Mouse (Mus musculus) right cerebral cortex, postnatal 4 days (tissue): ENCODE data around the gene Zfp281.
A peak's percentile ranks its signal among the peaks of the same experiment; 100 is the strongest.

Experiments
- DNase-seq: peaks from one replicate; pipeline ENCODE4 v3.0.0-alpha.2; 2022

The Zfp281 gene

DNA sequence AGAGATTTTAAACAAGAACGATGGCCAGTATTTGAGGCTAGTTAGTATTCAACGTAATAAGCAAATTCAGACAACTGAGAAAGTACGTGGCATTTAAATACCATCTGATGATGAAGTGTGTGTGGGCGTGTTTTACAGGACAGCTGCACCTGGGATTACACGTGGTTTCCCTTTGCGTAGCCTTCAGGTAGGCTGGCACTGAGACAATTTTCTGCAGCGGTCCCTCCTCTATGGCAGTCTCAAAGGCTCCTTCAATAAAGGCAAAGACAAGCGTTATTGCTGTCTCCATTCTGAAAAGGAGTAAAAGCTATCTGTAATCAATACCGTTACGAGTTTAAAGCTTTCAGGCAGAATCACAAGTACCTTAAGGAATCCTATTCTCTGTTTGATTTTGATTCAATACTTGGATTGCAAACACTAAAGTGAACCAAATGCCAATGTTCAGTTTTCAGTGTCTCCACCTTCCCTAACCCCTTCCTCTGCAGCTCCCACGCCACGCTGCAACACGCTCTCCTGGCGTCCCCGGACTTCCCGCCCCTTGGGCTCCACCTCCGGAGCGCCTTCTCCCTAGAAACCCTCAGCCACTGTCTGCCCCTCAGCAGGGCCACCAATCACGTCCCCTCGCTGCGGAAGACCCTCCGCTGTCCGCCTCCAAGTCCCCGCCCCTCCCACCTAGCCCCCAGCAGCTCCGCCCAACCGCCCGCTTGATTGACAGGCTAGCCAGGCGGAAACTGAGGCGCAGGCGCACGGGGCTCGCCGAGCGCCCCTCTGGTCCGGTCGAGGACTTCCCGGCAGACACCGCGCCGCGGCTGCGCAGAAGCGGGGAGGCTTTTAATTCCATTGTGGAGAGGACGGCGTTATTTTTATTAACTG, at the start of gene Zfp281:
Gene Zfp281 (plus strand): TSS at position 756 of the 873 bp plus-strand sequence.
- DNase-seq = peak; percentile 96

DNA sequence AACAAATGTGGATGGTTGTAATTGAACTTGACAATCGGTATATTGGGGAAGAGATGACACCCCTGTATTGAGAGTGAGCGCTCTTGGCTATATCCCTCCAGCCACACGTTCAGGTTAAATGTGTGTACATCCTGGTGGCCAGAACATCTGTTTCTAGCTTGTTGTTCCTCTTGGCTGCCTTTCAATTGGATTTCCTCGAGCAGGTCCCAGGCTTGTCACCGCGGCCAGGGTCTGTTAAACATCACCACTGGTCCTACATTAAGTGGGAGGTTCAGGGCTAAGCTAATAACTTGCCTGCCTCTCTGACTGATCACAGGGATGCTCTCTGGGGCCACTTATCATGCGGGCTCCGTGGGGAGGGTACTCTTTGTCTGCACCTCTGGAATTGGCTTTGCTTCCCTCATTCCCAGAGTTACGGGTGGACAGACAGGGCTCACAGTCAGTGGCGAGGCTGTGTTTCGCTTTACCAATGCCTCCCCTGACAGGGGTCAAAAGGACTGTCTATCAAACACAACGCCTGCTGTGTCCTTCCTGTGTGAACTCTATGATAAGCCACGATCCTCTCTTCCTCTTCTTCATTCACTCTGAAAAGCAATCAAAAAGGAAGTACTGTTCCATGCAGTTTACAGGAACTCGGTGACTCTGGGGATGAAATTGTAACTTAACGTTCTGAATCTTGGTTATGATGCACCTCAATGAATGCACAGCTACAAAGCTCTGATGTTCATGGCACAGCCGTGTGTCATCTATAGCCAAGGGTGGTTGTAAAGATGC, 46.6 kb upstream of the Zfp281 start:
- no peak for DNase-seq

DNA sequence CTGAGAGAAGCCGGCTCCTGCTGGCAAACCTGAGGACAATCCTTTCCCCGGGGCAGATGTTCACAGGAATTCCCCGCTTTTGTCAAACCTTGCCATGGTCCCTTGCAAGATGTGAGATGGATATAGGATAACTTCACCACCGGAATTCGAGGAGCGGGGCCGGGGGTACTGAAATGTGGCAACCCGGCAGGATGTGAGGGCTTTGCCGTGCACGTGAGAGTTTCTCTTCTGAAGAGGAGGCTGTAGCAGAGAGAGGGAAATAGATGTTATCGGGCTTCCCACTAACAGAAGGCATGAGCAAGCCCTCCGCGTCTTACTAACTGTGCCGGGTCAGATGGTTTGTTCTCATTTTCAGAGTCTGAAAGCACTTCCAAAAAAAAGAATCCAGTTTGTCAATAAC, 45.3 kb upstream of the Zfp281 start:
- DNase-seq = no peak

DNA sequence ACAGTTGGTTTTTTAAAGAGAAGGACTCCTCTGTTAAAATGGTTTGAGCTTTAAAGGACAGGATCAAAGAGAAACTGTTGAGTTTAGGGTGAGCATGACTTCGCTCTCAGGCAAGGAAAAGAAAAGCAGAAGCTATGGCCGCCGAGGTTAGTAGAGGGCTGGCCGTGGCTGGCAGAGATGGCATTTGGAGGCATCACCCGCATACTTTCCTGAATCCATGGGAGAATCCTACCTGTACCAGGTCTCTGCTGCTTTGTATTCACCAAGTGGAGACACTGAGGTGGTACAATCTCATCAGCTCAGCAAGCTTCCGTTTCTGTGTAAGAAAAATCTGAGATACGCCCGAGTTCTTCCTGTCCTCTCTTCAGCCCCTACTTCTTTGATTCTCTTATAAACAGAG, 44.4 kb upstream of the Zfp281 start:
- no peak for DNase-seq

DNA sequence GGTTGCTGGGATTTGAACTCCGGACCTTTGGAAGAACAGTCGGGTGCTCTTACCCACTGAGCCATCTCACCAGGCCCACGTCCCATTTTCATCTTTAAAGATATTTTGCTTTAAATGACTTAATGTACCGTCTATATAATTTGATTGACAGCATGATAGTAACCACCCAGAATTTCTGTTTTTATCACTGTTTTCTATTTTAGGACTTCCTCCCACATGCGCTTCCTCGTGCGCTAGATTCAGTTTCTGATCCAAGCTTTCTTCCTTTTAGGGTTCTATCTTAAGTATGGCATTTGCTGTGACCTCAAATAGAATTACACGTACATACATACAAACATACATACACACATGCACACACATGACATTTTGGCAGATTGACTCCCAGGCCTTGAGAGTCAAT, 42.9 kb upstream of the Zfp281 start:
- no peak for DNase-seq

DNA sequence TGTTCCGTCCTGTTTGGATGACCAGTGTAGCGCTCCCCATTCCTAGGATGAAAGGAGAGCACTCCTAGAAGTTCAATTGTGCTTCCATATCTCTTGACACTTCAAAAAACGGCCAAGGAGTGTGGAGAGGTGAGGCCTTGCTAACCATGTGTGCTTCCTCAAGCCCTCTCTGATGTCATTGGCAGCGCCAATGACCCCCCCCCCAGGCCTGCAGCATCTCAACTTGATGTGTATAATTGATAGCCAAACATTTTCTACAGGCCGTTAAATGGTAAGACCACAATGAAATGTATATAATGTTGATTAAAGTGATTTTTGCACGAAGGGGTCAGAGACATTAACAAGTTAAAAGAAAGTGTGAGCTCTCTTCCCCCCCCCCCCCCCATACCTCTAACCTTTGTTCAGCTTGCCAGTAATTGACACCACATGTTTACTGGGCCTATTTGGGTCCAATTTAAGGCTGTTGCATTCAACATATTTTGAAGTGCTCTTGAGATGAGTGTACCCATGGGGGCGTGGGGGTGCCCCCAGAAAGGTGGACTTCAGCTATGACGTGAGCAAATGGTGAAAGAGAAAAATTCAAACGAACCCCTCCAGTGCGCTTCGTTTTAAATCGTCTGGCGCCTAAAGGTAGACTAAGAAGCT, 36.8 kb upstream of the Zfp281 start:
- no peak for DNase-seq

DNA sequence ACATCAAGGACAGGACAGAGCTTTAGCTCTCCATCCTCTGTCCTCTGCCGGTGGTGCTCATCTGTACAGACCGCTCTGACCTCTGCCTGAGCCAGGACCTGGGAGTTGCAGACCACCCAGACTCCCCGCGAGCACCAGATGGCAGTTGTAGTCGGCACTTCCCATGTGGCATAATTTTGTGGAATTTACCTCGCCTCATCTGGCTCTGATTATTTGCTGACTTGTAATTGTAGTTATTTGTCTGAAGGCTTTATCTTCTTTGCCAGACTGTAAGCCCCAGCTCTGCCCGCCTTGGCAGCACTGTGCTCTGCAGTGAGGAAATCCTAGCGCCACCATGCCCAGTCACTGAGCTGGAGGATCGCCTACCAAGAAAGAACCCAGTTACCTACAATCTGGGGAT, 35.8 kb upstream of the Zfp281 start:
- peak; percentile 13 for DNase-seq

DNA sequence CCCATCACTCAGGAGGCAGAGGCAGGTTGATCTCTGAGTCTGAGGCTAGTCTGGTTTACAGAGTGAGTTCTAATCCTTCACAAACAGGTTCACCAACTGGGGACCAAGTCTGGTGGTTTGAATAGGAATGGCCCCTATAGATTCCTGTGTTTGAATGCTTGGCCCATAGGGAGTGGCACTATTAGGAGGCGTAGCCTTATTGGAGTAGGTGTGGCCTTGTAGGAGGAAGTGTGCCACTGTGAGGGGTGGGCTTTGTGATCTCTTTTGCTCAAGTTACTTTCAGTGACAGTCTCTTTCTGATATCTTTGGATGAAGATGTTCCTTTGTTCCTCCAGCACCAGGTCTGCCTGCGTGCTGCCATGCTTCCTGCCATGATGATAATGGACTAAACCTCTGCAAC, 32.0 kb upstream of the Zfp281 start:
- DNase-seq = no peak

DNA sequence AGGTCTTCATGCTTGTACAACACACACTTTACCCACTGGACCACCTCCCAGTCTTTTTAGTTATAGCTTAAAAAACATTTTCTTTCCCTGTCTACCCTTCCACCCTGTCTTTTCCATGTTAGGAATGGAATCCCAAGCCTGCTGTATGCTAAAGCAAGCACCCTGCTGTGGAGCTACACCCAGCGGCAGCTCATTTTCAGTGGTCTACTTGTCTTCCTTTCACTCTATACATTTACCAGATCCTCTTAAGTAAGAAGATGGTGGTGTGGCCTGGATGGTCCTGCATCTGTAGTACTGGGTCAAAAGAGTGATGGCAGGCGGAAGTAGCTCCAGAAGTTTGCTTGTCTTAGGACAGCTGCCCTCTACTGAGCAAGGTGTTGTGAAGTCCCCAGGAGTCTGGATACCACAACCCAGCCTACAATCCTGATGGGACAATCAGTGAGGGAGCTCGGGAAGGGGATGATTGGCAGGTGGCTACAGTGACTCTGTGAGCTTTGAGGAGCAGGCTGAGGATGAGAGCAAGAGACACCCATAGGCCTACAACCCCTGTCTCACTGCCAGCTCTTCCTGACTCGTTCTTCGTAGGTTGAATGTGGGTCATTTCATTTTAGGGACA, 30.4 kb upstream of the Zfp281 start:
- DNase-seq = no peak

DNA sequence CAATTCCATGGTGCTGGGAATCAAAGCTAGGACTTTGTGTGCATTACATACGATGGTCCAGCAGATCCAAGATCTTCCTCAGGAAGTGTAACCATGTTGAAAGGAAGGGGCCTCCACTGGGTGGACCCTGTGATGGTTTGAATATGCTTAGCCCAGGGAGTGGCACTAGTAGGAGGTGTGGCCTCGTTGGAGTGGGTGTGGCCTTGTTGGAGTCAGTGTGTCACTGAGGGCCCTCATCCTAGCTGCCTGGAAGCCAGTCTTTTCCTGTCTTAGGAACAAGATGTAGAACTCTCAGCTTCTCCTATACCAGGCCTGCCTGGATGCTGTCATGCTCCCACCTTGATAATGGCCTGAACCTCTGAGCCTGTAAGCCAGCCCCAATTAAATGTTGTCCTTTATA, 27.9 kb upstream of the Zfp281 start:
- no peak for DNase-seq

DNA sequence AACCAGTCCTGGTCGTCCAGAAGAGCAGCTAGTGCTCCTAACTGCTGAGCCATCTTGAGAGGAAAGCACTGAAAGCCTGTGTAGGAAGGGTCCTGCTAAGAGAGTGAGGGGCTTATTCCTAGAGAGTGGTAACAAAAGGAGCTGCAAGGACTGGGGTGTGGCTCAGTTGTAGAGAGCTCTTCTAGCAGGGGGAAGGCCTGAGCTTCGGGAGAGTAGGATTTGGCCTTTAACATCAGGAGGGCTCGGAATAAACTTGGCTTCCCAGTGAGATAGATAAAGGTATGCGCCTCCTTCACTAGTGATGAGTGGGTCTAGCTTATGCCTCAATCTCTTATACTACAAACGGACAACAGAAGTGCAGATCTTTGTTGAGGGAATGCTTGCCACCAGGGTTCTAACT, 26.4 kb upstream of the Zfp281 start:
- DNase-seq = no peak

DNA sequence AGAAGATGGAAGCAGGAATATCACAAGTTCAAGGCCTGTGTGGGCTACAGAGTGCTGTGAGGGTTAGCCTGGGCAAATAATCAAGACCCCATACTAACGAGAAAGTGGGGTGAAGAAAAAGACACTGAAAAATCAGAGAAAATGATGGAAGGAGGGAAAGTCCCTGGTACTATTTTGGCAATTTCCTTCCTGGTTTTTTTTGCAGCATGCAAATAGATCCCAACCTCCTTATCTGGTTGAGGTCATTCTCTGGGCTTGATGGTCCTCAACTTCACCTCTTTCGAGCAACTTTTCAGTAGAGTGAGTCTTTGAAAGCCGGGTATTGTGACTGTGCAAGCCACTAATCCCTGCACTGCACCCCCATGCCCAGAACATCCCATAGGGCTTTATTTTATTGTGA, 24.6 kb upstream of the Zfp281 start:
- DNase-seq = no peak

DNA sequence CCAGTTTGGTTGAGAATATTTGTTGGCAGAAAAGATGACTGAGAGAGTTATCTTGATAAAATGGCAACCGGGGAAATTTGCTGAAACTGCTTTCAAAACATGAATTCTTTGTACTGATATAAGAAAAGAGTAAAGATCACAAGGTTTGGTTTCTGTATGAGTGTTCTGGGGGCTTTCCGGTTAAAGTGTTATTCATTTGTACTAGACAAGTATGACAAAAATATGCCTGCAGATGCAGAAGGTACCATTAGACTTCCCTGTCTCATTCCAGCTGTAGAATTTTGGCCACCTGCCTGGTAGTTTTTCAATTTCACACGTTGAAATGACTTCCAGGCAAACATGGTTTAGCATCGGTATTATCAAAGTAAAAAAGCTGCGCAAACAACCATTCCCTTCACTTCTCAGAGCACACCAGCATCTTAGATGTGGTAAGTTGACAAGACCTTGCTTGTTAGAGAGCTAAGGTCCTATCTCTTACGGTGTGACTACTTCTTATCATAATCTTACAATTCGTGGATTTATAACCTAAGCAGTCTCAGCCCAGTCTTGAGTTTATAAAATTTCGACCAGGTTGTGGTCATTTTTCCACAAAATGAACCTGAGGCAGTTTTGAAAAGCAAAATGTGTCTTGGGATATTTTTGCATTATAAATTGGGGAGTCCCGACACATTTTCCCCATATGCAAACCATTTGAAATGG, 23.9 kb upstream of the Zfp281 start:
- no peak for DNase-seq

DNA sequence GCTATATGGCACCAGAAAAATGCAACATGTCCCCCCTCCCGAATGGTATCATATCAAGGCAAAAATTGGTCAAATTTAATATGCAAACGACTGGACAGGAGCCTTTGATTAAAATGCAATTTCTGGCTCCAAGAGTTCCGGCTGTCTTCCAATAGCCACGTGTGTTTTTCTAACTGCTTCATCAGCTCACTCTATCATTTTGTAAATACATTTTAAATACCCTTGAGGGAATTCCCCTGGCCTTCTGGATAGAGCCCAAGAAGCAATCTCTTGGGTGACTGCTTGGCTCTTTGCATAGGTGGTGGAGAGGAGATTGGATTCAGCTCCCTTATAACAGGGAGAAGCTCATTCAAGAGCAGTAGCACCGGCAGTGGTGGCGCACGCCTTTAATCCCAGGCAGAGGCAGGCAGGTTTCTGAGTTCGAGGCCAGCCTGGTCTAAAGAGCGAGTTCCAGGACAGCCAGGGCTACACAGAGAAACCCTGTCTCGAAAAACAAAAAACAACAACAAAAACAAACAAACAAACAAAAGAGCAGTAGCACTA, 23.3 kb upstream of the Zfp281 start:
- no peak for DNase-seq

DNA sequence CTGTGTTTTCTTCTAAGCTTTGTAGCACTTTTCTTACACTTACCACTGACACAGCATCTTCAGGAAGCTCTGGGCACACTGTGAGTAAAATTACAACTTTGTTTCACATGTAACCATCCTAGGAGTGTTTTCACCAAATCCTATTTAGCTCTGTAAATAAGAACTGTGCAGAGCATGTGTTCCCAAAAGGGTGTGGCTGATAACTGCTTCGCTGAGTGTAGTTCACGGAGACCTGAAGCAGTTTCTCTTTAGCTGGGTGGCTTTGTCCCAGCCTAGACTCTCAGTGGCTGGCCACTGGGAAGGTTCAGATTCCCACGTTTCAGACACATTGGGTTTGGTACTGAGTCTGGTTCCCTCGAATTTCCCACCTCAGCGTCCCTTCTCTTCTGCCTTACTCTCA, 22.4 kb upstream of the Zfp281 start:
- DNase-seq = no peak

DNA sequence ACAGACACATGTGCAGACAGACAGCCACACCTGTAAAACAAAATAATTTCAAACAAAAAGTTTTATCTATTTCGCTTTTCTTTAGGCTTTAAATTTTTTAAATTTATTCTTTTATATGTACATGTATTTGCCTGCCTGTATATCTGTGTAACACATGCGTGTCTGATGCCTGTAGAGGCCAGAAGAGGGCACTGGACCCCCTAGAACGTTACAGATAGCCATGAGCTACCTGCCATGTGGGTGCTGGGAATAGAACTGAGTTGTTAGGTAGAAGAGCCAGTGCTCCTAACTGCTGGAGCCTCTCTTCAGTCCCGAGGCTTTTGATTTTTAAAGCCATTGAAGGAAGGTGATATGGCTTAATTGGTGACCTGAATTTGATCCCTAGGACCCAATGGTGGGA, 20.5 kb upstream of the Zfp281 start:
- no peak for DNase-seq

DNA sequence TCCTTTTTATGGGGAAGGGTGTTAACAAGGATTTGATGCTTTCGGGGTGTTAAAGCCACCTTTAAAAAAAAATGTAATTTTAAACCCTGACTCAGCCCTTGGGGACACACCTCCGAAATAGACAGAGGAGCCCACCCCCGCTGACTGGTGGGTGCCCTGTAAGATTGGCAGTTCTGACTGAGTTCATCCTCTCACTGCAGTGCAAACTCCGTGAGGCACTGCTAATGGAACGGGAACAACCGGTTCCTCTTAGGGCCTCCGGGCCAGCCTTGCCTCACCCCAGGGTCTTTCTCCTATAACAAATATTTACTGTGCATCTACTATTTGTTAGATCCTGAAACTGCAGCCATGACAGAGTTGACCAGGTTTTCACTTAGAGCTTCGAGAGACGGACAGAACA, 18.9 kb upstream of the Zfp281 start:
- no peak for DNase-seq

DNA sequence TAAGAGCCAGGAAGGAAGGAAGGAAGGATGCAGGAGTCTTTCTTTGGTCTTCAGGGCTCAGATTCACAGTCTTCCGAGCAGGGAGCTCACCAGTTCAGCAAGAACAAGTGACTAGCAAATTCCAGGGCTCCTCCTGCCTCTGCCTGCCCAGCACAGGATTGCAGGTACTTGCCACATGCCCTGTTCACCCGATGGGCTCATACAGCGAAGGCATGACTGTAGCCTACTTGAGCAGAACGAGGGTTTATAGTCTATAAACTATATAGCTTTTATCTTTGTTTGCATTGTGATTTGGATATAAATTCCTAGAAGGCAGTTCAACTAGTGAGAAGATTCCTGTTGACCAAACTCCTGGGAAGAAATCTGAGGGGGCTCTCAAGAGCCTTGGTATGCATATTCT, 18.4 kb upstream of the Zfp281 start:
- DNase-seq = no peak

DNA sequence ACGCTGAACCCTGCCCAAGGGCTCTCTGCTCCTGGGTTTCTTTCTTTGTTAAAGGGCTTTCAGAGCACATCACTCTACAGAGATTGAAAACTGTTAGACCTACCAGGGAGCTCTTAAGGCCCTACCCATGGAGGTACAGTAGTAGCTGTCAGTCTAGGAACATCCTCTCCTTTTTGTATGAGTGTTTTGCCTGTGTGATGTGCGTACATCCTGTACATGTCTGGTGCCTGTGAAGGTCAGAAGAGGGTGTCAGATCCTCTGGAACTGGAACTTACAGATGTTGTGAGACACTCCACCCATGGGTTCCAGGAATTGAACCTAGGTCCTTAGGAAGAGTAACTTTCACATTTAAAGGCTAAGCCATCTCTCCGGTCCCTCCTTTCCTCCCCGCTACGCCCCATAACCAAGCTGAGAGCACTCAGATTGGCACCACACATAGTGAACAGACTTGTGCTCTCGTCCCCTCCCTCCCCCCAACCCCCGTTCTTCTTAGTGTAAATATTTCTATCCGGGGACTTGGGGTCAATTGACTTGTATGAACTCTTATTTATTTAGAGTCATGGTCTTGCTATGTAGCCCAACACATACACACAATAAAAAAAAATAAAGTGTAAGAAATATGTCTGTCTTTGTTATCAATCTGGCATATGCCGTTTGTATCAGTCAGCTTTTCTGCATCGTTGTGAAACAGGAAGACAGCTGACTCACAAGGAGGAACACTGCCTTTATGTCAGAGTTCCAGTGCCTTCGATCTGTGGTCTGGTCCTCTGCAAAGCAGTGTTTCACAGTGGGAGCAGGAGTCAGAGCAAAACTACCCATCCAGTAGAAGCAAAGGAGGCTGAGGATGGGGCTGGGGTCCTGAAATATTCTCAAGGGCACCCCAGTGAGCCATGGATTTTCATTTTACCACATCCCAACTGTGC, 16.1 kb upstream of the Zfp281 start:
- no peak for DNase-seq

DNA sequence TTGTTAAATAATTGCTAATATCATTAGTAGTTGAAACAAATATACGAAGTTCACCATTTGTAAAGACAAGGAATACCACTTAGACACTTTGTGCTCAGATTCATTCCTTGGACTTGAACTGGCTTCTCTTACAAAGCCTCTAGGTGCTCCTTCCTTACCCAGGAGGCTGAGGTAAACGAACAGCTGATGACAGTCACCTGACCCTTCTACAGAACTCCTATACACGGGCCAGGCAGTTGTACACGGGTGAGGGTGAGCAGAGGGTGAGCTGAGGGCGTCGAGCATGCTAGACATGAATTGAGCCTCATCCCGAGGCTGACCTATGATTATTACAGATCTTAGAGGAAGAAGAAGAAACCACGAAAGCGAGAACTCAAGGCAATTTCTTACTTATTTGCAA, 12.9 kb upstream of the Zfp281 start:
- DNase-seq = no peak

DNA sequence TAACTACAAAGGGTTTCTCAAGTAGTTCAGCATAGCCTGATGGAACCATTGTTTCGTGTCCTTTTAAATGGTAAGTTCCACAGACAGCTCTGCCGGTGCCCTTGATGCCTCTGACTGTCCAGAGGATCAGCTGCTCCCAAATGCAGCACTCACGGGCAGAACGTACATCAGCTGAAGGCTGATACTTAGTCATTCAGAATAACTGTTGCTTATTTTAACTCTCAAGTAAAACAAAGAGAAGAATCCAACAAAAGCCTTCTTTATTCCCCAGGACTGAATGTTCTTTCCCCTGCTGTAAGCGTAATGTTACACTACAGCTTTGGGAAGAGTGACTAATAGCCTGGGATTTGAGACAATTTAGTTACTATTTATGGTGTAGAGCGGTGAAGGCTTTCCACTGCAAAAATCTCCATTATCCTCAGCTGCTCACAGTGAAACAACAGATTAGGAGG, 11.4 kb upstream of the Zfp281 start:
- DNase-seq = no peak
